Mouse (Mus musculus) layer of hippocampus, postnatal 36 days (tissue): Measurements from ENCODE around the gene Klkb1. TPM values are rescaled to one million over a fixed set of nuclear protein-coding genes. Genes with fewer than 3 reads are reported as not detected.

ENCODE experiments used
- DNase-seq, 2 experiments: peaks; one replicate each; pipeline ENCODE4 v3.0.0; 2022
- total RNA-seq, 2 experiments: library from RNA; stranded (reverse); gene quantifications; 2 replicates each; pipeline ENCODE4 v1.2.3; 2021

Klkb1 gene
- total RNA-seq, 2 experiments from 2014 or later: not detected

DNA sequence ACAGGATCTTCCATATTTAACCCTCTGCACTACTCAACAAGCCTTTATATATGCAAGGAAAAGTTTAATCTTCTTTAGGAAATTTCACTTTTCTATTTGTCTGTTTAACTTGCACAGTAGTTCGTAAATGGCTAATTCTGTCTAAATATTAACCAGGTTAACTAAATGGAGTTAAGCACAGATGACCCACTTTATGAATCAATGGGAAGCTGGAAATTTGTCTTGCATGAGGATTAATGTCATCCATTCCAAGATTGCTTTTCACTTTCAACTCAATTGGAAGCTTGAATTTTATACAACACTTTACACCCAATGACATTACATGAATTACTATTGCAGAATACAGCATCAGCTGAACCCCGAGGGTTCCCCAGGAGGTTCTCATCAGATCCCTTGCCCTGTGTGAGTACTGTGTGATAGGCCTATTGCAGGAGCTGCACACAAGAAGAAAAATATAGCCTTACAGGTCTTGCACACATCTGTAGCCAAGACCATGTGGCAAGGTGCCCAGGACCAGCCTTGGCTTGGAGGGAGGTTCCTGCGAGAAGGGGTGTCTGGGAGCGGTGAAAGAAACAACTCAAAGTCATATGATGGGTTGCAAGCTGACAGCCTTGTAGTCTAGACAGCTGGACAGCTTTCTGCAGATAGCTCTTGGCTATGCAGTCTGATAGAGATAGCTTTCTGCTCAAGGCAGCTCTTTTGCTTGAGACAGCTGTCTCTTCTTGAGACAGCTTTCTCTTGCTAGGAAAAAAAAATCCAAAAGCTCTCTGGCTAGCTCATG lies 26.9 kb downstream of the Klkb1 start:
- DNase-seq: no peak

- no peak for DNase-seq
These were observed 27.7 kb downstream of the Klkb1 start for GRCm38 (mm10) chr8:45266993-45267392.

- DNase-seq: no peak
These were observed 29.7 kb downstream of the Klkb1 start for GRCm38 (mm10) chr8:45264918-45265317.

DNA sequence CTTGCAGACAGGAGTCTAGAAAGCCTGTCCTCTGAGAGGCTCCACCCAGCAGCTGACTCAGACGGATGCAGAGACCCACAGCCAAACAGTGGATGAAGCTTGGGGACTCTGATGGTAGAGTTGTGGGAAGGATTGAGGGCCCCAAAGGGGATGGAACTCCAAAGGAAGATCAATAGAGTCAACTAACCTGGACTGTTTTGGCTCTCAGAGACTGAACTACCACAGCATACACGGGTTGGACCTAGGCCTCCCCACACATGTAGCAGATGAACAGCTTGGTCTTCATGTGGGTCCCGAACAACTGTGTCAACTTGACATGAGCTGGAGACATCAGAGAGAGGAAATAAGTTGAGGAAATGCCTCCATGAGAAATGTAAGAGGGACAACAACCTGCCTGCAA lies 31.8 kb downstream of the Klkb1 start:
- no peak for DNase-seq

DNA sequence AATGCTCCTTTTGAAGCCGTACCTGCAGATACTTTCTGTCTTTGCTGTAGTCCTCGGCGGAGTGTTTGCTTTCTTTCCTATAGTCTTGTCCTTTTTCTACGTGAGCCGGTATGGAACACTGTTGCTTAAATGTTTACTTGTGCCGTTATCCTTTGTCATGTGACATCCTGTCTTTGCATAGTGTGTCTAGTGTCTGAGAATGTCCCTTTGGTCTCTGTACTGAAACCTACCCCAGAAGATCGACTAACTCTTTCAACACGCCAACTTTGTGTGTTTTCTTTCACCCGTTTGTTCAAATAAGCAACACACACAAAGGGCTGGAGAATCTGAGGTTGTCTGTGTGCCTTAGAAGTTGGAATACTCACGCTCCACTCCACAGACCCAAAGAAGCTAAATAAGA lies 32.7 kb downstream of the Klkb1 start, which contains the start of gene F11:
TSS of gene F11 (minus strand) at position 112 of the 400 bp plus-strand sequence.
- no peak for DNase-seq

DNA sequence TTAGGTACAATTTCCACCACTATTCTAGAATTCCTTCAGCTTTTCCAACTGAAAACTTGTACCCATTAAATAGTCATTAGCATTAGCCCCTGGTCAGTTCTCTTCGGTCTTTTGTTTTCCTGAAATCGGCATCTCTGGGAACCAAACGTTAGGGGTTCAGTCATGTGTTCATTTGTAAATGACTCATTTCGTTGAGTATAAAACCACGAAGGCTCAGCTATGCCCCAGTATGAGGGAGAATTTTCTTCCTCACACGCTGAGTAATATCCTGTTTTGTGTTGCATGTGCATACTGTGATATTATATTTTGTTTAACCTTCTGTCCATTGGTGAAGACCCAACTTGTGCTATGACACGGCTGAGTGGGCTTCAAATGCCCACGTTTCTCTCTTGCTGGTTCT lies 36.2 kb downstream of the Klkb1 start:
- DNase-seq: no peak

GRCm38 (mm10) chr8:45255040-45255439 lies 39.6 kb downstream of the Klkb1 start:
- no peak for DNase-seq

DNA sequence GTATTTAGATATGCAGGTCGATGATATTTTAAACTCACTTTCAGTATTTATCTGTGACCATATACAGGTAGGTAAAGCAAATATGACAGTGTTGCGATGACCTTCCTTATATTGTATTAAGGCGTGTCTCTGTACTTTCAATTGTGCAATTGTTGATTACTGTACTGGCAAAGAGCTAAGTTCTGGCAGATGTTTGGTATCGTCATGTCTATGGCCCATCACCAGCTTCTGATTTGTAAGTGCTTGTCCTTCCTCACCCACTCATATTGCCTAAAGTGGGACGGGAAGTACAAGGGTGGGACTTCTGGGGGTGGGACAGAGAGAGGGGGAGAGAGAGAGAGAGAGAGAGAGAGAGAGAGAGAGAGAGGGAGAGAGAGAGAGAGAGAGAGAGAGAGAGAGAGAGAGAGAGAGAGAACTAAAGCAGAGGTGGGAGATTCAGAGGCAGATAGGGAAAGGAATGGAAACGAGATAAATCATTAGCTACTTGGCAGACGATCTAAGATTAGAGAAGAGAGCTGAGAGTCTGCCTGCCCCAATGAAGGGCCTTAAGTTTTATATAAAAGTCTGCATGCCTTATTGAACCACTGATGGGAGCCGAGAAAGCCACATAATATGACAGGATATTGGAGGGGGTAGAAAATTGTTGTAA lies 40.3 kb downstream of the Klkb1 start:
- DNase-seq: no peak

DNA sequence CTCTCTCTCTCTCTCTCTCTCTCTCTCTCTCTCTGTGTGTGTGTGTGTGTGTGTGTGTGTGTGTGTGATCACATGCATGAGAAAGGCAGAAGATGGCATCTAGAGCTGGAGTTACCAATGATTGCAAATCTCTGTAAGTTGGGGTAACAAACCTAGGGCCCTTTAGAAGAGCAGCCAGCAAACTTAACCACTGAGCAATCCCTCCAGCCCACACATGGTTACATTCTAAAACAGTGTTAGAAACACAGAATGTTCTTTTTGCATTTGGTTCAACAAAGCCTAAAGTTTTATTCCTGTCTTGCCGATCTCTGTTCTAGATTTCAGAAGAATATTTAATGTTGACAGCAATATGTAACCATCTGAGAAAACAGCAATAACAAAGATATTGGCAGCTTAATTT lies 41.1 kb downstream of the Klkb1 start:
- no peak for DNase-seq

DNA sequence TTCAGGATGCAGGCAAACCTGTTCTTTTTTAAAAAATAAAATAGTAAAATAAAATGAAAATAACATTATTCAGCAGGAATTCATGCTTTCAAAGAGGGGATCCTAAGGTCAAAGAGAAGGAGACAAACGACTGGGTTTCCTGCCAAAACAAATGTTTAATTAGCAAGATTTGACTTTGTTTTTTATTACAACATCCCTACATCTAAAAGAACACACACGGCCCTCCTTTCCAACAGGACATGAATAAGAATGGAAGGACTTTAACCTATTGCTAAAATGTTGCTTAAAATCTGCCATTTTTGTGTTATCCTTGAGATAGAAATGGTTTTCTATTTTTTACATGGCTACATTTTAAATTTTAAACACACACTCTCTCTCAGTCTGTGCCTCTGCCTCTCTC lies 41.5 kb downstream of the Klkb1 start:
- no peak for DNase-seq

GRCm38 (mm10) chr8:45246307-45246706 lies 48.4 kb downstream of the Klkb1 start:
- no peak for DNase-seq

GRCm38 (mm10) chr8:45239363-45239762 lies 55.3 kb downstream of the Klkb1 start:
- DNase-seq: no peak

GRCm38 (mm10) chr8:45238282-45238681 lies 56.4 kb downstream of the Klkb1 start:
- peak in 1 of 2 experiments; percentile 3 for DNase-seq

GRCm38 (mm10) chr8:45236164-45236912 lies 58.3 kb downstream of the Klkb1 start:
- DNase-seq: peak; percentile 31 to 44

DNA sequence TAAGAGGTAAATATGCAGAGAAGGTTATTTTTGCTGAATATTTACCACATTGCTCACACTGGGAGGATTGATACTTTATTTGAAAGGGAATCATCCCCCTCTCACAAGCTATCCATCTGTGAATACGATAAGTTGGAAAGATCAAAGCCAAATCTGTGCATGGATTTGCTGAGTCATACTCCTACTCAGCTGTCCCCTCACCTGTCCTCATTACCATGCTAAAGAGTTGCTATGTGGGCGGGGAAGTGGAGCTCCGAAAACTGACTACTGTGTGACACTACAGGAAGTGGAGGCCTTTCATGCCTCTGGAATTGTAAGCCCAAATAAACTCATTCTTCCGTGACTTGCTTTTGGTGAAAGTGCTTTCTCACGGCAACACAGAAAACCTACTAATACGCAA lies 59.4 kb downstream of the Klkb1 start:
- no peak for DNase-seq

GRCm38 (mm10) chr8:45233256-45233655 lies 61.4 kb downstream of the Klkb1 start:
- no peak for DNase-seq

Other genes starting within 250 kb of the Klkb1 start
- not detected for gene Mtnr1a, start 225.7 kb downstream of the Klkb1 start, total RNA-seq
- not detected for gene F11, start 32.8 kb downstream of the Klkb1 start, total RNA-seq
- gene Gm45753, start 13.6 kb upstream of the Klkb1 start, total RNA-seq: not detected
- 1 to 10 TPM; 6.6 to 6.8 TPM for gene Cyp4v3, start 38.4 kb upstream of the Klkb1 start, total RNA-seq
- 10 to 100 TPM; 12.0 to 12.9 TPM for gene Fam149a, start 87.4 kb upstream of the Klkb1 start, total RNA-seq
- gene Tlr3, start 116.2 kb upstream of the Klkb1 start, total RNA-seq: 1 to 10 TPM; 7.5 to 8.3 TPM
- gene Sorbs2, start 212.9 kb upstream of the Klkb1 start, total RNA-seq: 100 to 1,000 TPM; 176 to 197 TPM